Mouse (Mus musculus) spleen, adult 2 months (tissue): Measurements from ENCODE around the gene Rnf152.

ENCODE experiments used
- CTCF ChIP-seq: fragments of 200-500 bp; IDR thresholded peaks from 2 replicates; pipeline ENCODE4 v1.5.1; 2011; ENCODE audit warnings: mild to moderate bottlenecking, inconsistent platforms; ENCODE audit not compliant: insufficient read depth, insufficient read length, insufficient replicate concordance; ENCODE audit errors: extremely low read depth
- POLR2A ChIP-seq: fragments of 200-500 bp; IDR thresholded peaks from 2 replicates; pipeline ENCODE4 v1.6.1; 2011; ENCODE audit warnings: low read depth, low read length, inconsistent platforms

- TF ChIP-seq CTCF: no peak
- TF ChIP-seq POLR2A: no peak
These were observed 18.1 kb upstream of the Rnf152 start for GRCm38 (mm10) chr1:105374618-105375017.
